Mouse (Mus musculus) right cerebral cortex, postnatal 10 days (tissue): ENCODE data around the gene Mpzl3.

Experiments
- DNase-seq, 2 experiments: peaks; one replicate each; pipeline ENCODE4 v3.0.0; 2021; ENCODE audit warnings: low spot score in 2 of 2

The Mpzl3 gene

DNA sequence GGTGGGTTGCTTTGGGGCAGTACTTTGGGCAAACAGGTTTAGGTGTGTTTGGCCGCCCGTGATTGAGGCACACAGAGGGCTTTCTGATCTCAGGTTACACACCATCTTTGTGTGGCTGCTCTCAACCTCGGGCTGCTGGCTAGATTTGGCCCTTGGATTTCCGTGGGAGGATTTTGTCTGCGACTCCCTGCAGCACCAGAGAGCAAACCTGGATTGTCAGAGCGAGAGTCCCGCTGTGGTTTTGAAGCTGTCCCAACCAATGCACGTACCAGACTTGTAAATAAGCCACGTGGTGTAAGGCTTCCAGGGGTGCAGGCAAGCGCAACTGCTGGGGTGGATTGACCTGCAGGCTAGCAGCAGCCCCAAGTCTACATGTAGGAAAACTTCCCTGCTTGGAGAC is 12.0 kb upstream of the Mpzl3 start:
- DNase-seq = no peak

DNA sequence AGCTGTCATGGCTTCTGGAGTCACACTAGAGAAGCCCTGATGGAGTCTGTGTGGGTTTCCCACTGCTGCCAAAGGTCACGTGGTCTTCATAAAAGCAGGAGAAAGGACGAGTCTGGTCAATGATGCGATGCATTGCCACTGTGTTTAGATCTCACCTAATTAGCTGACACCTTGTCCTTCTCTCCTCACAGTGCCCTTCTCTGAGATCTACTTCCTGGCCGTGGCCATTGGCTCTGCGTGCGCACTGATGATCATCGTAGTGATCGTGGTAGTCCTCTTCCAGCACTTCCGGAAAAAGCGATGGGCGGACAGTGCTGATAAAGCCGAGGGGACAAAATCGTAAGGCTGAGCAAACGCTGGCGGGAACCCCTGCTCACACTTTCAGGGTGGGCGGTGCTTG is 8.0 kb upstream of the Mpzl3 start:
- no peak for DNase-seq

DNA sequence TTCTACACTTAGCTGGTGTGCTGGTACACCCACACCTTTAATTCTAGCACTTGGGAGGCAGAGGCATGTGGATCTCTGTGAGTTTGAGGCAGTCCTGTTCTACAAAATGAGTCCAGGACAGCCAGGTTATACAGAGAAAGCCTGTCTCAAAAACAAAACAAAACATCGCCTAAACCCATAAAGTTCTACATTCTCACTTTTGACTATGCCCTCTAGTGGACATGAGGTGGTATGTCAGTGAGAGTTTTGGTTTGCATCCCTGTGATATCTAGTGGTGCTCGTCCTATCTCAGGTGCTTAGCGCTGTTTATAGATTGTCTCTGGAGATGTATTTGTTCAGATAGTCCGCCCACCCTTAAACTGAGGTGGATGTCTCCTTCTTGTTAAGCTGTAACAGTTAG is 6.5 kb upstream of the Mpzl3 start:
- DNase-seq = no peak

DNA sequence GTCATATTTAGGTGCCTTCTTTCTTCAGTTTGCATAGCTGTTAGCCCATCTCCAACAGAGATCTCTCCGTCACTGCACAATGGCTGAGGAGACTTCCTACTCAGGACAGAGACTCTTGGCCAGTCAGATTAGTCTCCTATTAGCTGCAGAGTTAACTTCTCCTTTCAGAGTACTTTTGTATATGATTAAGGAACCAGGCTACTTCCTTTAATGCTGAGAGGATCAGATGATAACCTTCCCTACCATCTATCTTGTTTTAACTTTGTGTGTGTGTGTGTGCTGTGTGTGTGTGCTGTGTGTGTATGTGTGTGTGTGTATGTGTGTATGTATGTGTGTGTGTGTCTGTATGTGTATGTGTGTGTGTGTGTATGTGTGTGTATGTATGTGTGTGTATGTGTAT is 5.3 kb upstream of the Mpzl3 start:
- no peak for DNase-seq

DNA sequence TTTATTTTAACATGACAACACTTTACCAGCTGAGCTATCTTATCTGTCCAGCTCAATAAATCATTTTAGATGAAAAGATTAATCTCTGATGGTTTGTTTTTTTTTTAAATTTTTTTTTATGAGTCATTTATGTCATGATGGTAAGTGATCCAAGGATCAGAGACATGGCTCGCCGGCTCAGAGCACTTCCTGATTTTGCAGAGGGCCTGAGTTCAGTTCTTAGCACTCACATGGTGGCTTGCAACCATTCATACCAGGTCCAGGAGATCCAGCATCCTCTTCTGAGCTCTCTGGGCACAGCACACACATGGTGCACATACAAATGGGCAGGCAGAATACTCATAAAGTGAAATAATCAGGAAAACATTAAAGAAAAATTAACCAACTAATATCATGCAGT is 4.7 kb upstream of the Mpzl3 start:
- DNase-seq = no peak

DNA sequence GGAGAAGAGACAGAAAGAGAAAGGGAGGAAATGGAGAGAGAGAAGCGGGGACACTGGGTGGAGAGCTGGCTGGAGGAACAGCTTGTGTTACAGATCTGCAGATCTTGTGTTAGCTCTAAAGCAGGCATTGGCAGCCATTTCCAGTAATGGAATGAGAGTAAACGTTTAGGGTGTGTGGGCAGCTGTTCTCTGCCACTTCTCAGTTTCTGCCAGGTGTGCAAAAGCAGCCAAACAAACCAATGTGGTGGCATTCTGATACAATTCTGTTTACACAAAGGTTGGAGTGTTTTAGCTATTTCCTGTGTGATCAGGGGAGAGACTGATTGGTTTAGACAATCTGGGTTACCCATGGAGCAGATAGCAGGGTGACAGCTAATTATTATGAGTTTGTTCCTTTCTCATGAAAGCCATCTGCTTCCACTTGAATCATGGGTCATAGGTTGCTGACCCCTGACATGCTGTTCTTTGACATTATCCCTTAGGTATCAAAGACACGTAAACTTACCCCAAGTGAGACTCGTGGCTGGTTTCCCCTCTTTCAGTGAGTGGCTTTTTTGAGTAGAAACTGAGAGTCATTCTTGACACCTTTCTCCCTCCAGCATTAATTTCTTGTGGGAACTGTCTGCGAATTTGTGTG is 3.4 kb downstream of the Mpzl3 start:
- DNase-seq = no peak

DNA sequence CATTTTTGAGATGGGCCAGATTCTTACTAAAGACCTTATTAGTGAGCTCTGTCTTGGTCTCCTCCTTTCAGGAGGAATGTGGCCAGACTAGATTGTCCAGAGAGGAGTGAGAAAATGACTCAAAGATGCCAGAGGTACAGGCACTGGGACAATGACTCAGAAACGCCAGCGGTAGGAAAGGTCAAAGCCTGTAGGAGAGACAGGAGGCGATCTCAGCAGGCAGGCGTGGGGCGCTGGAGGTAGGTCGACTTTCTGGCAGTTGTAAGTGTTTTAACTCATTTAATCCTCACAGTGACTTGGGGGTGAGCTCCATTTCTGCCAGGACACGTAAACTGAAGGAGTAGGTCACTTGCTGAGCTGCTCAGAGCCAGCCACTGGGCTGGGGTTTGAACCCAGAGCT is 5.2 kb downstream of the Mpzl3 start:
- no peak for DNase-seq

DNA sequence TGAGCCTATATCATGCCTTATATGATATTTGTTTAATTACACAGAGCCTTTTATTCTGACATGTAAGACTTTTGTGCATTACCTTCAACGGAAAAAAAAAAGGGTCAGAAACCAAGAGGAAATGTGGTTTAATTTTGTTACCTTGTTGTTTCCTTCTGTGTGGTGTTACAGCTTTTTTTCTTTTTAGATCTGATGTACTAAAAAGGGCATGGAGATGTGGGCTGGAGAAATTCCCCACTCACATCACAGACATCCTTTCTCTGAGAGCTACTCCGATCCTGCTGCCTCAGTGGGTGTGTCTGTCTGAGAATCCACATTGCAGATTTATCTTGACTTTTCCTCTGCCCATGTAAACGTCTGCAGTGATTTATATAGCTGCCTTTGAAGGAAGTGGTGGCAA is 7.7 kb downstream of the Mpzl3 start:
- no peak for DNase-seq

DNA sequence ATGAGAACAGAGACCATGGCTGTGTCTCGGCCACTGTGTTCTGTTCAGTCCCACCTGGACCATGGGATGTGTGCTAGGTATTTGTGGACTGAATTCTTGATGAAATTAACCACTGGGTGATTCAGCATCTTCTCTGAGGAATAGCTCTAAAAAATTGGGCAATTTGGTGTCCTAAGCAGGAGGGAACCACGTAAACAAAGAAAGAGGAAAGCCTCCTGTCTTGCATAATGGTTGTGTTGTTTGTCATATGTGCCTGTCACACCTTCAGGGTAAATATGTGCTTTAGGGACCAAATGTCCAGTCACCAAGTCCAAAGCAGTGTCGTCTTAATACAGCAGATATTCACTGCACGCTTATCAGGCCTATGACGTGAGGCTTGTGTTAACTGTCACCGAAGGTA is 9.4 kb downstream of the Mpzl3 start:
- DNase-seq = no peak

DNA sequence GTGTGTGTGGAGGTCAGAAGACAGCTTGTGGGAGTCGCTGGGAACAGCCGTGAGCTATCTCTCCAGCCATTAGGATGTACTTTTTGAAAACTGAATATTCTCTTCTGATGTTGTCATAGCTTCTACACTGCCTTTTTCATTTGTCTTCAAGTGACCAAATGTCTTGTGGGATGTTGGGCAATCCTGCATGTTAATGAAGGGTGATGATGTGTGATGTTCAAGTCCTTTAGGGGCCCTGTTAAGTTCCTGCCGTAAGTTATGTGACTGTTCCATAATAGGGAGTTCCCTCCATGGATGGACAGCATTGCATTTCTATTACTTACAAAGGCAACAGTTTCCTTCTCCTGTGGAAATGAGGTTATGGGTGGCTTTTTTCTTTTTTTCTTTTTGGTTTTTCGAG is 11.7 kb downstream of the Mpzl3 start:
- DNase-seq = no peak

DNA sequence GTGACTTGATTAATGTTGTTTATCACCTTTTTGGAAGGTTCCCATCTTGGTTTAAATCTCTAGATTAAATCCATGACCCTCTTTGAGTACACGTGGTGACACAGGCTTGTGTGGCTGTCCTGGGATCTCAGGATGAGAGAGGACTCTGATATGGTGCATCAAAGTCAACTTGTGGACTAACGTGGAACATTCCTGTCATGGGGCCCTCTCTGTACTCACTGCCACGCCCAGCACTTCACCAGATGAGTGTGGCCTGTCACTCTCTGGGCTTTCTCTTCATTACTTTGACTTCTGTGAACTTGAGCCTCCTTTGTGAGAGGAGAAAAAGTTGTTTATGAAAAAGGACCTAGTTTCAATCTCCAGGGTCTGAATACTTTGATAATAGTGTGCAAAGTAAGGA is 16.8 kb downstream of the Mpzl3 start:
- DNase-seq = no peak

DNA sequence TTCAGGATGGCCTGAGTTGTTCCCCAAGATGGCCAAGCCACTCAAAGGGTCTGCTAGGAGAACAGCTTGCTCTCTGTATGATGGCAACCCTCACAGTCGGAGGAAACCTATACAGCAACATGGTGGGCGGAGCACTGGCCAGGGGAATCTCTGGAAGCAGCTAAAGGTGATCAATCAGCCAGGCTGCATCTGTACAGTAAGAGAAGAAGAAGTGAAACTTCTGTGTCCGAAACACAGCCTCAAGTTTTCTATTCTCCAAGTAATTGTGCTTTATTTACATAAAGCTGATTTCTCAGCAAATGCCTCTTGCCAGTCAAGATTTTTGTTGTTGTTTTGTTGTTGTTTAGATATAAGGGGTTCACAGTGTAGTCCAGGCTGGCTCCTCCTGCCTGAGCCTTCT is 22.9 kb downstream of the Mpzl3 start:
- DNase-seq = no peak

DNA sequence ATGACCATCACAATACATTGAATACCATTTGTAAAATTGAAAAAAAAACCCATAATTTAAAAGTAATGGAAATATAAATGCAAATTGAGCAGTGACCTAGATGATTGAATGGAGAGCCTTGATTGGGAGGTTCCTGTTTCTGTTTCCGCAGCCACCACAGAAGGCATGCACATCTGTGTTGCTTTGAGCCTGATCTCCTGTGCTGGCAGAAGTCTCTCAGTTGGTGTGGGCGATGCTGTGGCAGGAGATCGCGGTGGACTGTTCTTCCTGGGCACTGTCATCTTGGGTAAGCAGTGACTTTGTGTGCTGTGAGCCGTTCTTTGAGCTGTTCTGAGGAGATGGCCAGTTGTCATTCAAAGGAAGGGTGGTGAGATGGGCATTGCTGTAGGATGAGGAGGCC is 24.0 kb downstream of the Mpzl3 start, which contains the start of gene Jaml:
TSS of gene Jaml (plus strand) at position 173 of the 400 bp plus-strand sequence.
- no peak for DNase-seq

DNA sequence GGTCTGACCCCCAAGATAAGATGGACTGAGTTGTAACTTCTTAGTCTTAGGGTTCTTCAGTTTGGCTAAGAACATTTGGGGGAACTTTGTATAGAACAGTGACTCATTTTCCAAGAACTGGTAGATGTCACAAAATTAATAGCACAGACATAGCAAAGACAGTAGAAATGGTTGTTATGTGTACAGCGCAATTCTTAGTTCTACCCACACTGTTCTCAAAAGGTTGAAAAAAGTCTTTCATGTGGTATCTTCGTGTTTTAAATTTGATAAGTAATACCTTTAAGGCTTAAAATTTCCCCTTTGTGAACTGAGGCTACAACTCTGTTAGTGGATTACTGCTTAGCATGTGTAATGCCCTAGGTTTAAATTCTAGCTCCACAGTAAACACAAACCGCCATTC is 28.1 kb downstream of the Mpzl3 start:
- DNase-seq = no peak

DNA sequence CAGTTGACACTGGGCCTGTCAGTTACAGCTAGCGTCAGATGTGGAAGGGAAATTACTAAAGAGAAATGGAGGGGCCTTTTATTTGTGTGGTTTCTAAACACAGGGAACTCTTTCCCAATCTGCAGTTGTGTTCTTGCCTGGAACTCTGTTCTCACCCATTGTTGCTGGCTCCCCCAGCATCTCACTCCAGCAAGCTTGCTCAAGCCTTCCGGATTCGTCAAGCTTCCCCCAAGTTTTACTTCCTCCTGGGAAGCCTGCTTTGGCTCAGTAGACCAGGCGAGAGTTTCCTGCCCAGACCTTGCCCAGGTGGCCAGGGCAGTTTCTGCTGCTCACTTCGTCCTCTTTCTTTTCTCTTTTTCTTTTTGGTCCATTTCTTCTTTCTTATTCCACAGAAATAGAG is 29.6 kb downstream of the Mpzl3 start:
- DNase-seq = no peak

DNA sequence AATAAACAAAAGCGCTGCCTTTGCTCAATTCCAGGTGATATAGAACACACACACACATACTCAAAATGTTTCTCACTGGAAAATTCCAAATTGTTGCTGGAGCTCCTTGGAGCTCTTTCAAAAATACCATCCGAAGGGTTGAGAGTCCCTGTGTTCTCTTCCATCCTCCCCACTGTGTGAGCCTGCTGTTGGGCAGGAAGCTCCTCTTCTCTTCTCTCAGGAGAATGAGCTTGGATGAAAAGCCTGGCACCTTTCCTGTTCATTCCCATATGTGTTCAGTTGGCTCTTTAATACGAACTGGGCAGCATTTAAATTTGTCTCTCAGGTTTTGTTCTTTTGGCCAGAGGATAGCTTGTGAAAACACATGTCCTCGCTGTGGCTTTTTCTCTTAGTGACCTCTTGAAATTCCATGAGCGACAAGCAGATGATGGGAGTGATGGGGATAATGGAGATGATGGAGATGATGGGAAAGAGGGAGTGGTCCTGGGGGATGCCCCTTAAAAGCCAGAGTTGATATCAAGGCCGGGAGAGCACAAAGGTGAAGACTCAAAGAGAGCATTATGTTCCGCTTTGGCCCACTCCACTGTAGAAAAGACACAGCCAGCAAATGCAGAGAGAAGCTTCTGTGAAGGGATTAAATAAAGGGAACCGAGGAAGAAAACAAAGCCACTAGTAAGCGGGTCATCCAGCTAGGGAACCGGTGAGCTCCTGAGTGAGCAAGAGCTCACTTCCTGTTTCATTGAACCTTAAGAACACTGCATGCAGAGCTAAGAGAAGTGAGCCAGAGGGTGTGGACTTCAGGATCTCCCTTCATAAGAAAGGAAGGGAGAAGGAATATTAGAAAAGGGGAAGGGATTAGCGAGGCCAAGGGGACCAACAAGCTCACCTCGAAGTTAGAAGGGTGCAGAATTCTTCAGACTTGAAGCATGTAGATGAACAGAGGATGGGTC is 31.0 kb downstream of the Mpzl3 start:
- DNase-seq = no peak

DNA sequence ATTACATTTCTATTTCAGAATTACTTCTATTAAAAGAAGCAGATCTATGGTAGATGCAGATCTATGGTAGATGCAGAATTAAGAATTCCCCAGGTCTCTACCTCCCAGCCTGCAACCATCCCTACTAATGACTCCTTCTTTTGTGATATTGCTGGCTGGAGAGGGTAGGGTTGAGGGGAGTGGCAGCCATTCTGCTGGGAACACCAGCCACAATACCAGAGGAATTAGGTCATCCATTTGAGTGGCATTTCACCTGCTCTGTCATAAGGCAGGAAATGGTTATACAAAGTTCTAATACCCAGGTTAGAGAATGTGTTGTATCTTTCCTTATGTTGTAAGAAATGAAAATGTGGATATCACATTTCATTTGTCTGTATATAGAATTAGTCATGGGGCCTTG is 33.1 kb downstream of the Mpzl3 start:
- no peak for DNase-seq

DNA sequence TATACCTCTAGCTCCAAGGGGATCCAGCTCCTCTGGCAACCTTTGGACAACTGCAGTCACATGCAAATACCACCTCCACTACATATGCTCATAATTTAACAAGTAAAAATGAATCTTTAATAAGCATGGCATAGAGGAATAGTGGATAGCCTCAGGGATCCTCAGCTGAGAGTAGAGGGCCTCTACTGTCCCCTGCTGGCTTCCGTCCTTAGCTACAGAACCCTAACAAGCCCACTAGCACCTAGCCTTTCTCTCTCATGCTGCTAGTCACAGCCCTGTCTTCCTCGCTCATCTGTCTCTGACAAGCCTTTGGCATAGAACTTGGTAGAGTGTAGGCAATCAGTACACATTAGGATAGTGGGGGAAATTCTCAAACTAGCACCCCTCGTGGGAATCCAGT is 35.8 kb downstream of the Mpzl3 start:
- no peak for DNase-seq

DNA sequence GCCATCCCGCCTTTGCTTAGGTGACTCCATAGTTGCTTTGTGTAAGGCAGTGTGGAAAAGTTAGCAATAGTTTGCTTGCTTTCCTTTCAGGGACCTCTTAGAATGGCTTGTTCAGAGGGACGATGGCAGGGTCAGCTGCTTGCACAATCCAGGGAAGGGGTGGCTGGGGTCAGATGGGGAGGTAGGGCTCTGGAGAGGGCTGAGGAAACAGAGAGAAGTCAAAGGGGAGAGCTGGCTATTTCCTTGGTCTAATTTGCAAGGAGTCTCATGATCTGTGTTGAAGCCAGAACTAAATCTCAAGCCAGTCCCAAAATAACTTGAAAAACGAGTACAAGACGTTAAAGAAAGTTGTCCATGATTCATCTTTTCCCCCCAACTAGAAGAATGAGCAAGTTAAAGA is 37.7 kb downstream of the Mpzl3 start:
- no peak for DNase-seq

DNA sequence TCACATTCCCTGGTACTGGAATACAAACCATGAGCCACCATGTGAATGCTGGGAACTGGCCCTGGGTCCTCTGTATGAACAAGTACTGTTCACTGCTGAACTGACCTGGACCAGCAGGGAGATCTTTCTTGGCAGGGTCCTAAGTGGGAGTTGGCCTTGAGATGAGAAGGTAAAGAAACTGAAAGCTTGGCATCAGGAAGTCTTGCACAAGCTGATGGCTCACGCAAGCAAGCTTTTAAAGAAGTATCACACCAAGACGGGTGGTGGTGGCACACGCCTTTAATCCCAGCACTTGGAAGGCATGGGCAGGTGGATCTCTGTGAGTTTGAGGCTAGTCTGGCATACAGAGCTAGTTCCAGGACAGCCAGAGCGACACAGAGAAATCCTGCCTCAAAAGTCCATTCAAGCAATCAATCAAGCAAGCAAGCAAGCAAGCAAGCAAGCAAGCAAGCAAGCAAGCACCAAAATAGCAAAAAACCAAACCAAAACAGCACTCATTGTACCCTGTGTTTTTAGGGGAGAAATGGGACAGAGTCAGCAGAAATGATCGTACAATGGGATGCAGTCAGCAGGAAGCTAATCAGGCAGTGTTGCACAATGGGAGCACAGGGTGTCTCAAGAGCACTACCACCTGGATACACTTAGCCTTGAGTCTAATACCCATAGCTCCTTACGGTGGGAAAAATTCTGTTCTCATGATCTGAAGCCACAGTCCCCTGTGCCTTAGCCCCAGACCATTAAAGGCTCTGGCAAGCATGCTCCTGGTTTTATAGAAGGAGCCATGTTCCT is 40.4 kb downstream of the Mpzl3 start:
- DNase-seq = no peak

DNA sequence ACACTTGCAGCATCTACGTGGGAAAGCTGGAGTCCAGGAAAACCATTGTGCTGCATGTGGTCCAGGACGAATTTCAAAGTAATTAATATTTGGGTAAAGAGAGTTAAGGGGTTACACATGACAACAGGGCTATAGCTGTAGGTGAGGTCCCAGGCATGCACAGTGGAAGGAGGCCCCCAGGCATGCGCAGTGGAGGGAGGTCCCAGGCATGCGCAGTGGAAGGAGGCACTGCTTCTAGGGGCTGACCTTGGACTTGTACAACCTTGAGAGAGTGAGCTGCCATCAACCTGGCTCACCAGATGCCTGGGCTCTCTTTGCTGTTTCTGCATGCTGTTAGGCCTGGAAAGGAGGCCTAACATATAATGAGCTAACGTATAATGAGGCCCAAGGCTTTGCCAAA is 42.9 kb downstream of the Mpzl3 start:
- no peak for DNase-seq

DNA sequence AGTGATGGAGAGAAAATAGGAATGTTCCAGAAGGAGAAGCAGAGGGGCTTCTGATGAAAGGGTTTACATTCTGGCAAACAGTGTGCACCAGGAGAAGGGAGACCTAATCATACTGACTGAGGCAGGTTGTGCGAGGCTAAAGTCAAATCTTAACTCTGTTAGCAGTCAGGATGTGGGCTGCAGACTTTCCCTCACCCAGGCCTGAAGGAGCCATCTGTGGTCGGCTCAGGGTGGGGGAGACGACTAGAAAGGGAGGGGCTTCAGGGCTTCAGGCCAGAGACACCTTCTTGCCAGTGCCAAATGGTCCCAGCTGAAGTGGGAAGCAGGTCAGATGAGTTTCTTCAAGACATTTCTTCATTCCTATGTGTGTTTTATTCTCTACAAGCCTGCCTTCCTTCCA is 43.4 kb downstream of the Mpzl3 start:
- DNase-seq = no peak

DNA sequence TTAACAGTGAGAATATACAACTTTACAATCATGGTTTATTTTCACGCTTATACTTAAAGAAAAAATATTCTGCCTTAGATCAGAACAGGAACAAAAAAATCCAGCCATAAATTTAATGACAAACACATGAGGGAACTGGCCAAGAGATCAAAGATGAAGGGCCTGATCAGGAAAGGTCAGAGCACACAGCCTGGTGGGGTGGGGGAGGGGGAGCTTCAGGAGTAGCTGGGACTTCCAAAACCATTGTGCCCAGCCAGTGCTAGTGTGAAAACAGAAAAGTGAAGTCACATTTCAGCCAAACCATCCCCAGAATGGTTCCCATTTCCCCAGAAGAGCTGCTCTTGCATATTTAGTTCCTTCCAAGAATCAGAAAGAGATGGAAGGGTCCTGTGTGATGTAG is 47.5 kb downstream of the Mpzl3 start:
- no peak for DNase-seq
